Mouse (Mus musculus): Measurements from ENCODE around the gene Chrnb1. TPM values are rescaled to one million over a fixed set of nuclear protein-coding genes. Genes with fewer than 3 reads are reported as not detected.
A peak's percentile ranks its signal among the peaks of the same experiment; 100 is the strongest.

The Chrnb1 gene
- total RNA-seq (2021) (1 to 10 TPM; 4.1 TPM), polyA plus RNA-seq (2012; rRNA removed) (10.3 and 16.4 TPM in 2 replicates)
- long read RNA-seq, partial matches to known transcripts: 0 of 1 reads
- long read RNA-seq, other reads (novel, unspliced or antisense): 0 of 1 reads

- Histone ChIP-seq H3K27ac (peak within 1 kb of the TSS; percentile 95), H3K4me1 (ENCODE audit: control insufficient read depth, insufficient read depth, low read length) (0 out of 2 replicates have a peak, but pooled peaks cover 1% of the 10 kb centered on the region)
Observed at GRCm38 (mm10) chr11:69795168-69795982, at the start of gene Chrnb1. Gene Chrnb1, minus strand, starts transcription at chr11:69795943.

GRCm38 (mm10) chr11:69838714-69839104 lies 43.0 kb upstream of the Chrnb1 start:
- H3K9ac ChIP-seq (ENCODE audit: low read depth, low read length): peak overlapping the region; percentile 80
- TF ChIP-seq POLR2A (IDR thresholded peaks at IDR 0.05; ENCODE audit: insufficient read depth, low read depth, low read length) (no peak), CTCF (IDR thresholded peaks at IDR 0.05) (no peak), EP300 (IDR thresholded peaks at IDR 0.05; ENCODE audit: insufficient read depth, low read depth, low read length) (no peak)
- peaks cover 2% of the 10 kb centered on the region; the same call in 1 of the 2 replicates for H3K36me3 ChIP-seq (ENCODE audit: control insufficient read depth, insufficient read depth, low read length)
- no peaks in the 10 kb centered on the region for H3K79me2 ChIP-seq (replicated peaks; ENCODE audit: control insufficient read depth, insufficient read depth, low read length)
- 6% methylated on average over 7 of the region's 7 CpGs for WGBS
- H3K27ac ChIP-seq: peak overlapping the region; percentile 94
- no peaks in the 10 kb centered on the region; the same call in 1 of the 2 replicates for H3K27me3 ChIP-seq (ENCODE audit: control insufficient read depth, insufficient read depth, low read length)
- peaks cover 2% of the 10 kb centered on the region for H3K4me1 ChIP-seq (ENCODE audit: control insufficient read depth, insufficient read depth, low read length)
- no peak for DNase-seq
- intact Hi-C loops (cut with DNase I): loop anchor here (2.0 kb wide), 1 partner anchor 80 kb away; the partner anchor contains the start of gene Polr2a
- H3K4me3 ChIP-seq: peak overlapping the region; percentile 58

More at GRCm38 (mm10) chr11:69795168-69795982, at the start of gene Chrnb1:
- Histone ChIP-seq H3K9ac (ENCODE audit: low read depth, low read length) (peak within 1 kb of the TSS; percentile 63), H3K79me2 (replicated peaks; ENCODE audit: control insufficient read depth, insufficient read depth, low read length) (no peaks in the 10 kb centered on the region), H3K27me3 (ENCODE audit: control insufficient read depth, insufficient read depth, low read length) (no peaks in the 10 kb centered on the region), H3K36me3 (ENCODE audit: control insufficient read depth, insufficient read depth, low read length) (no peaks in the 10 kb centered on the region), H3K4me3 (peak within 1 kb of the TSS; percentile 89)
- TF ChIP-seq POLR2A (IDR thresholded peaks at IDR 0.05; ENCODE audit: insufficient read depth, low read depth, low read length) (peak; percentile 93), CTCF (IDR thresholded peaks at IDR 0.05) (peak; percentile 28), EP300 (IDR thresholded peaks at IDR 0.05; ENCODE audit: insufficient read depth, low read depth, low read length) (no peak)
- intact Hi-C loops (cut with DNase I): no loop called here
- peak; percentile 92 to 97 for DNase-seq
- 2% methylated on average over 52 of the region's 52 CpGs for WGBS

GRCm38 (mm10) chr11:69837952-69838713 lies 42.4 kb upstream of the Chrnb1 start, which contains the start of gene Tmem256:
Gene Tmem256, plus strand, starts transcription at chr11:69838514.
- peak within 1 kb of the TSS; percentile 94 for H3K27ac ChIP-seq
- H3K4me3 ChIP-seq: peak within 1 kb of the TSS; percentile 58
- peak within 1 kb of the TSS; percentile 80 for H3K9ac ChIP-seq (ENCODE audit: low read depth, low read length)
- DNase-seq: peak; percentile 94 to 95
- peaks cover 2% of the 10 kb centered on the region; the same call in 1 of the 2 replicates for H3K36me3 ChIP-seq (ENCODE audit: control insufficient read depth, insufficient read depth, low read length)
- intact Hi-C loops (cut with DNase I): loop anchor here (2.0 kb wide), 3 partner anchors 35 to 79 kb away; partner anchors contain the start of genes Polr2a and Tmem95
- TF ChIP-seq POLR2A (IDR thresholded peaks at IDR 0.05; ENCODE audit: insufficient read depth, low read depth, low read length): peak; percentile 90
- TF ChIP-seq CTCF (IDR thresholded peaks at IDR 0.05): no peak
- H3K4me1 ChIP-seq (ENCODE audit: control insufficient read depth, insufficient read depth, low read length): peaks cover 2% of the 10 kb centered on the region
- H3K27me3 ChIP-seq (ENCODE audit: control insufficient read depth, insufficient read depth, low read length): no peaks in the 10 kb centered on the region; the same call in 1 of the 2 replicates
- H3K79me2 ChIP-seq (replicated peaks; ENCODE audit: control insufficient read depth, insufficient read depth, low read length): no peaks in the 10 kb centered on the region
- WGBS: under 1% methylated on average over 34 of the region's 34 CpGs

- under 1% methylated on average over 23 of the region's 32 CpGs for WGBS
- intact Hi-C loops (cut with DNase I): loop anchor here (2.0 kb wide), 2 partner anchors 35 to 41 kb away; partner anchors contain the start of gene Tmem95
- Histone ChIP-seq H3K27ac (peak within 1 kb of the TSS; percentile 94), H3K27me3 (ENCODE audit: control insufficient read depth, insufficient read depth, low read length) (no peaks in the 10 kb centered on the region; the same call in 1 of the 2 replicates), H3K4me1 (ENCODE audit: control insufficient read depth, insufficient read depth, low read length) (peaks cover 2% of the 10 kb centered on the region), H3K9ac (ENCODE audit: low read depth, low read length) (peak within 1 kb of the TSS; percentile 80), H3K79me2 (replicated peaks; ENCODE audit: control insufficient read depth, insufficient read depth, low read length) (no peaks in the 10 kb centered on the region), H3K36me3 (ENCODE audit: control insufficient read depth, insufficient read depth, low read length) (peaks cover 2% of the 10 kb centered on the region; the same call in 1 of the 2 replicates), H3K4me3 (peak within 1 kb of the TSS; percentile 58)
- DNase-seq: no peak
- TF ChIP-seq CTCF (IDR thresholded peaks at IDR 0.05) (peak; percentile 43), POLR2A (IDR thresholded peaks at IDR 0.05; ENCODE audit: insufficient read depth, low read depth, low read length) (no peak)
Observed at GRCm38 (mm10) chr11:69837604-69837951, 41.8 kb upstream of the Chrnb1 start, which contains the start of gene Nlgn2. Gene Nlgn2, minus strand, starts transcription at chr11:69837784.

DNA sequence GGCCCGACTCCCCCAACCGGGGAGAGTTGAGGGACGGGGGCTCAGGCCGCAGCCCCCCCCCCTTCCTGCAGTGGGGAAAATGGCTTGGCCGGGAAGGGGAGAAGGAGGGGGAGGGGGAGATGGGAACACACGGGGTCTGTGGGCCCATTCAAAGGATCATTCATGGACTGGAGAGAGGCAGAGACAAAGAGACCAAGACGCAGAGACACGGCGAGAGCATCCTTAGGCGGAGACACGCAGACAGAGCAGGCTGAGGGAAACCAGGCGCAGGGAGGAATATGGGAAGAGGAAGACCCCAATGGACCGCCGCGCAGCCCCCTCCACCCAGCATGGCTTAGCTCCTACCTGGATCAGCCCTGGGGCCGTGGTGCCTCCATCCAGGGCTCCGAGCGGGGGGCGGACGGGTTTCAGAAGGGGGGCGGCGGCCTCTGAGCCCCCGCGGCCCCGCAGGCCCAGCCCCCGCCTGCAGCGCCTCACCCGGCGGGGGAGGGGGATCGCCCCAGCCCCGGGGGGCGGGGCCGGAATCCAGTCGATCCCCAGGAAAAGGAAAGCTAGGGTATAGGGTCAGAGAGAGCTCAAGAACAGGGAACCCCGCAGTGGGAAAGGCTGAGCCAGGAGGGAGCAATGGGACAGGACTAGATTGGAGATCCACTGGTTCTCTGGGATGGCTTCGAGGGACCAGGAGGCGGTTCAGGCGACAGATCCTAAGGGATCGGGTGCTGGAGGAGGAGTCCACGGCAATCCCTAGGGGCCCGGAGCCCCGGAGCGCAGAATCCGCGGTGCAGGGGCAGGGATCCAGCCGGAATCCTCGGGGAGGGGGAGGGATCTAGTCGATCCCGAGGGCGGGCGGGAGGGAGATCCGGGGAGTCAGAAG lies 41.2 kb upstream of the Chrnb1 start:
- no peak for TF ChIP-seq CTCF (IDR thresholded peaks at IDR 0.05)
- no peak for TF ChIP-seq EP300 (IDR thresholded peaks at IDR 0.05; ENCODE audit: insufficient read depth, low read depth, low read length)
- no peak for TF ChIP-seq POLR2A (IDR thresholded peaks at IDR 0.05; ENCODE audit: insufficient read depth, low read depth, low read length)
- Histone ChIP-seq H3K36me3 (ENCODE audit: control insufficient read depth, insufficient read depth, low read length) (peaks cover 2% of the 10 kb centered on the region; the same call in 1 of the 2 replicates), H3K79me2 (replicated peaks; ENCODE audit: control insufficient read depth, insufficient read depth, low read length) (no peaks in the 10 kb centered on the region), H3K4me3 (peak overlapping the region; percentile 58), H3K9ac (ENCODE audit: low read depth, low read length) (peak overlapping the region; percentile 48), H3K27ac (peak overlapping the region; percentile 94), H3K4me1 (ENCODE audit: control insufficient read depth, insufficient read depth, low read length) (peaks cover 2% of the 10 kb centered on the region), H3K27me3 (ENCODE audit: control insufficient read depth, insufficient read depth, low read length) (no peaks in the 10 kb centered on the region; the same call in 1 of the 2 replicates)
- intact Hi-C loops (cut with DNase I): loop anchor here (2.0 kb wide), 2 partner anchors 34 to 42 kb away; partner anchors contain the start of gene Tmem95
- DNase-seq: peak; percentile 59 to 67
- 5% methylated on average over 50 of the region's 52 CpGs for WGBS
